Mouse (Mus musculus) stomach, embryonic 15.5 days (tissue): ENCODE measurements around the gene Fsd2. TPM values are rescaled to one million over a fixed set of nuclear protein-coding genes. Genes with fewer than 3 reads are reported as not detected.
A peak's percentile ranks its signal among the peaks of the same experiment; 100 is the strongest.

Source experiments
- ATAC-seq: fragments of 200-750 bp; cut with Nextera tagmentation; 2 replicates; pipeline ENCODE4 v1.8.0; 2017; ENCODE audit warnings: low read depth, moderate number of reproducible peaks, moderate TSS enrichment; ENCODE audit not compliant: insufficient read depth, low FRiP score
- H3K27ac ChIP-seq: fragments of 300-500 bp; sonication (generic); 2 replicates; pipeline ENCODE4 v1.5.1; 2015; ENCODE audit warnings: mild to moderate bottlenecking, inconsistent platforms
- H3K27me3 ChIP-seq: fragments of 300-500 bp; sonication (generic); replicated peaks from 2 replicates; pipeline ENCODE4 v1.6.1; 2015; ENCODE audit warnings: inconsistent platforms
- H3K36me3 ChIP-seq: fragments of 300-500 bp; sonication (generic); 2 replicates; pipeline ENCODE4 v1.6.1; 2015; ENCODE audit warnings: inconsistent platforms
- H3K4me1 ChIP-seq: fragments of 300-500 bp; sonication (generic); 2 replicates; pipeline ENCODE4 v1.6.1; 2015; ENCODE audit warnings: inconsistent platforms
- H3K4me2 ChIP-seq: fragments of 300-500 bp; sonication (generic); 2 replicates; pipeline ENCODE4 v1.6.1; 2015; ENCODE audit warnings: mild to moderate bottlenecking, inconsistent platforms
- H3K4me3 ChIP-seq: fragments of 300-500 bp; sonication (generic); replicated peaks from 2 replicates; pipeline ENCODE4 v1.5.1; 2015; ENCODE audit warnings: inconsistent platforms
- H3K9ac ChIP-seq: fragments of 300-500 bp; sonication (generic); 2 replicates; pipeline ENCODE4 v1.6.1; 2015; ENCODE audit warnings: inconsistent platforms
- H3K9me3 ChIP-seq: fragments of 300-500 bp; sonication (generic); 2 replicates; pipeline ENCODE4 v1.6.1; 2016; ENCODE audit warnings: inconsistent platforms
- WGBS: fragments of 180-500 bp; shearing (Covaris S2); methylation state at CpG from one replicate; pipeline ENCODE4 v1.1.7; 2015; 5-methylcytosine and 5-hydroxymethylcytosine counted together
- polyA plus RNA-seq: library from polyadenylated mRNA; unstranded; fragments of >200 nt; fragmentation: Nextera tagmentation; extraction: Ambion mirVana; gene quantifications from 2 replicates; pipeline ENCODE4 v1.2.1, GENCODE M21; 2015

Fsd2 gene
- 0.12 and 0.14 TPM in 2 replicates for polyA plus RNA-seq

GRCm38 (mm10) chr7:81566892-81567291 is at the start of gene Fsd2:
Gene Fsd2 (minus strand): TSS chr7:81566944.
- Histone ChIP-seq H3K4me1 (no peaks in the 10 kb centered on the region), H3K4me2 (no peak within 1 kb of the TSS), H3K36me3 (no peaks in the 10 kb centered on the region), H3K27ac (no peak within 1 kb of the TSS), H3K9ac (no peak within 1 kb of the TSS), H3K9me3 (no peaks in the 10 kb centered on the region), H3K27me3 (no peaks in the 10 kb centered on the region), H3K4me3 (no peak within 1 kb of the TSS)
- no peak for ATAC-seq
- 81% methylated on average over 9 of the region's 9 CpGs for WGBS

GRCm38 (mm10) chr7:81615031-81615430 is 48.3 kb upstream of the Fsd2 start:
- H3K4me2 ChIP-seq, result no peak overlapping the region
- H3K27ac ChIP-seq, result no peak overlapping the region
- no peaks in the 10 kb centered on the region for H3K9me3 ChIP-seq
- no peaks in the 10 kb centered on the region for H3K4me1 ChIP-seq
- H3K4me3 ChIP-seq, result no peak overlapping the region
- WGBS, result 75% methylated on average over 9 of the region's 9 CpGs
- ATAC-seq, result no peak
- no peaks in the 10 kb centered on the region for H3K36me3 ChIP-seq
- H3K27me3 ChIP-seq, result no peaks in the 10 kb centered on the region
- no peak overlapping the region for H3K9ac ChIP-seq

GRCm38 (mm10) chr7:81612856-81613635 is 46.3 kb upstream of the Fsd2 start:
- Histone ChIP-seq H3K36me3 (no peaks in the 10 kb centered on the region), H3K4me3 (no peak overlapping the region), H3K4me1 (no peaks in the 10 kb centered on the region), H3K27ac (no peak overlapping the region), H3K27me3 (no peaks in the 10 kb centered on the region), H3K9ac (no peak overlapping the region), H3K4me2 (no peak overlapping the region), H3K9me3 (no peaks in the 10 kb centered on the region)
- WGBS, result 82% methylated on average over 13 of the region's 13 CpGs
- ATAC-seq, result no peak

- H3K9me3 ChIP-seq, result no peaks in the 10 kb centered on the region
- no peak overlapping the region for H3K4me3 ChIP-seq
- 62% methylated on average over 18 of the region's 18 CpGs for WGBS
- ATAC-seq, result no peak
- H3K4me1 ChIP-seq, result no peaks in the 10 kb centered on the region
- no peak overlapping the region for H3K9ac ChIP-seq
- H3K4me2 ChIP-seq, result no peak overlapping the region
- H3K27me3 ChIP-seq, result no peaks in the 10 kb centered on the region
- no peaks in the 10 kb centered on the region for H3K36me3 ChIP-seq
- H3K27ac ChIP-seq, result no peak overlapping the region
Measured at GRCm38 (mm10) chr7:81610125-81610524, 43.4 kb upstream of the Fsd2 start.

GRCm38 (mm10) chr7:81606452-81606851 is 39.7 kb upstream of the Fsd2 start:
- H3K36me3 ChIP-seq, result no peaks in the 10 kb centered on the region
- no peak overlapping the region for H3K9ac ChIP-seq
- no peak overlapping the region for H3K4me2 ChIP-seq
- H3K4me1 ChIP-seq, result no peaks in the 10 kb centered on the region
- no peaks in the 10 kb centered on the region for H3K27me3 ChIP-seq
- 59% methylated on average over 5 of the region's 5 CpGs for WGBS
- no peak overlapping the region for H3K4me3 ChIP-seq
- no peak overlapping the region for H3K27ac ChIP-seq
- ATAC-seq, result no peak
- H3K9me3 ChIP-seq, result no peaks in the 10 kb centered on the region

- H3K27me3 ChIP-seq, result no peaks in the 10 kb centered on the region
- no peaks in the 10 kb centered on the region for H3K9me3 ChIP-seq
- H3K27ac ChIP-seq, result no peak overlapping the region
- no peaks in the 10 kb centered on the region for H3K4me1 ChIP-seq
- ATAC-seq, result peak; percentile 68; the same call in 1 of the 2 replicates
- H3K4me3 ChIP-seq, result no peak overlapping the region
- WGBS, result 71% methylated on average over 4 of the region's 4 CpGs
- no peaks in the 10 kb centered on the region for H3K36me3 ChIP-seq
- no peak overlapping the region for H3K9ac ChIP-seq
- no peak overlapping the region for H3K4me2 ChIP-seq
Measured at GRCm38 (mm10) chr7:81605489-81605888, 38.7 kb upstream of the Fsd2 start.

- Histone ChIP-seq H3K36me3 (no peaks in the 10 kb centered on the region), H3K4me1 (no peaks in the 10 kb centered on the region), H3K27ac (no peak overlapping the region), H3K9ac (no peak overlapping the region), H3K4me3 (no peak overlapping the region), H3K4me2 (no peak overlapping the region), H3K9me3 (no peaks in the 10 kb centered on the region), H3K27me3 (no peaks in the 10 kb centered on the region)
- WGBS, result 78% methylated on average over 5 of the region's 5 CpGs
- ATAC-seq, result no peak
Measured at GRCm38 (mm10) chr7:81604991-81605390, 38.2 kb upstream of the Fsd2 start.

- 62% methylated on average over 8 of the region's 8 CpGs for WGBS
- no peak overlapping the region for H3K27ac ChIP-seq
Measured at GRCm38 (mm10) chr7:81599379-81600280, 32.9 kb upstream of the Fsd2 start.

GRCm38 (mm10) chr7:81597660-81598059 is 30.9 kb upstream of the Fsd2 start:
- H3K9ac ChIP-seq, result no peak overlapping the region
- H3K4me2 ChIP-seq, result no peak overlapping the region
- H3K4me3 ChIP-seq, result no peak overlapping the region
- H3K27me3 ChIP-seq, result no peaks in the 10 kb centered on the region
- H3K27ac ChIP-seq, result no peak overlapping the region
- no peaks in the 10 kb centered on the region for H3K9me3 ChIP-seq
- no peak for ATAC-seq
- WGBS, result 92% methylated on average over 1 of the region's 1 CpGs
- H3K4me1 ChIP-seq, result no peaks in the 10 kb centered on the region
- peaks cover 27% of the 10 kb centered on the region for H3K36me3 ChIP-seq

More at GRCm38 (mm10) chr7:81599379-81600280, 32.9 kb upstream of the Fsd2 start:
- peaks cover 18% of the 10 kb centered on the region for H3K36me3 ChIP-seq
- no peak overlapping the region for H3K9ac ChIP-seq
- no peak overlapping the region for H3K4me2 ChIP-seq
- ATAC-seq, result no peak
- no peaks in the 10 kb centered on the region for H3K27me3 ChIP-seq
- H3K4me3 ChIP-seq, result no peak overlapping the region
- H3K9me3 ChIP-seq, result no peaks in the 10 kb centered on the region
- no peaks in the 10 kb centered on the region for H3K4me1 ChIP-seq

- Histone ChIP-seq H3K27me3 (no peaks in the 10 kb centered on the region), H3K9ac (no peak overlapping the region), H3K27ac (no peak overlapping the region), H3K4me3 (no peak overlapping the region), H3K4me2 (no peak overlapping the region), H3K36me3 (peaks cover 30% of the 10 kb centered on the region), H3K9me3 (no peaks in the 10 kb centered on the region), H3K4me1 (no peaks in the 10 kb centered on the region)
- 86% methylated on average over 6 of the region's 6 CpGs for WGBS
- ATAC-seq, result no peak
Measured at GRCm38 (mm10) chr7:81596086-81596485, 29.3 kb upstream of the Fsd2 start.

- no peak overlapping the region for H3K4me3 ChIP-seq
- no peak overlapping the region for H3K27ac ChIP-seq
- no peaks in the 10 kb centered on the region for H3K27me3 ChIP-seq
- H3K9me3 ChIP-seq, result no peaks in the 10 kb centered on the region
- H3K9ac ChIP-seq, result no peak overlapping the region
- no peak for ATAC-seq
- H3K4me2 ChIP-seq, result no peak overlapping the region
- H3K36me3 ChIP-seq, result peaks cover 30% of the 10 kb centered on the region
- WGBS, result 79% methylated on average over 5 of the region's 5 CpGs
- no peaks in the 10 kb centered on the region for H3K4me1 ChIP-seq
Measured at GRCm38 (mm10) chr7:81595056-81595455, 28.3 kb upstream of the Fsd2 start.

- Histone ChIP-seq H3K9ac (no peak overlapping the region), H3K27me3 (no peaks in the 10 kb centered on the region), H3K4me3 (no peak overlapping the region), H3K36me3 (peaks cover 28% of the 10 kb centered on the region), H3K27ac (no peak overlapping the region), H3K4me1 (no peaks in the 10 kb centered on the region), H3K9me3 (no peaks in the 10 kb centered on the region), H3K4me2 (no peak overlapping the region)
- no peak for ATAC-seq
- 77% methylated on average over 8 of the region's 8 CpGs for WGBS
Measured at GRCm38 (mm10) chr7:81593387-81593786, 26.6 kb upstream of the Fsd2 start.
